Mouse (Mus musculus) stomach, embryonic 15.5 days (tissue): ENCODE results near the gene Vps8. TPM values are rescaled to one million over a fixed set of nuclear protein-coding genes. Genes with fewer than 3 reads are reported as not detected.

ENCODE experiments used
- ATAC-seq: fragments of 200-750 bp; cut with Nextera tagmentation; 2 replicates; pipeline ENCODE4 v1.8.0; 2017; ENCODE audit warnings: low read depth, moderate number of reproducible peaks, moderate TSS enrichment; ENCODE audit not compliant: insufficient read depth, low FRiP score
- H3K27ac ChIP-seq: fragments of 300-500 bp; sonication (generic); 2 replicates; pipeline ENCODE4 v1.5.1; 2015; ENCODE audit warnings: mild to moderate bottlenecking, inconsistent platforms
- H3K27me3 ChIP-seq: fragments of 300-500 bp; sonication (generic); replicated peaks from 2 replicates; pipeline ENCODE4 v1.6.1; 2015; ENCODE audit warnings: inconsistent platforms
- H3K36me3 ChIP-seq: fragments of 300-500 bp; sonication (generic); 2 replicates; pipeline ENCODE4 v1.6.1; 2015; ENCODE audit warnings: inconsistent platforms
- H3K4me1 ChIP-seq: fragments of 300-500 bp; sonication (generic); 2 replicates; pipeline ENCODE4 v1.6.1; 2015; ENCODE audit warnings: inconsistent platforms
- H3K4me2 ChIP-seq: fragments of 300-500 bp; sonication (generic); 2 replicates; pipeline ENCODE4 v1.6.1; 2015; ENCODE audit warnings: mild to moderate bottlenecking, inconsistent platforms
- H3K4me3 ChIP-seq: fragments of 300-500 bp; sonication (generic); replicated peaks from 2 replicates; pipeline ENCODE4 v1.5.1; 2015; ENCODE audit warnings: inconsistent platforms
- H3K9ac ChIP-seq: fragments of 300-500 bp; sonication (generic); 2 replicates; pipeline ENCODE4 v1.6.1; 2015; ENCODE audit warnings: inconsistent platforms
- H3K9me3 ChIP-seq: fragments of 300-500 bp; sonication (generic); 2 replicates; pipeline ENCODE4 v1.6.1; 2016; ENCODE audit warnings: inconsistent platforms
- WGBS: fragments of 180-500 bp; shearing (Covaris S2); methylation state at CpG from one replicate; pipeline ENCODE4 v1.1.7; 2015; 5-methylcytosine and 5-hydroxymethylcytosine counted together
- polyA plus RNA-seq: library from polyadenylated mRNA; unstranded; fragments of >200 nt; fragmentation: Nextera tagmentation; extraction: Ambion mirVana; gene quantifications from 2 replicates; pipeline ENCODE4 v1.2.1, GENCODE M21; 2015

Vps8 gene
- polyA plus RNA-seq, 1 experiment from 2014 or later, result 17.2 TPM

- Histone ChIP-seq H3K4me2 (no peak overlapping the region), H3K9ac (no peak overlapping the region), H3K4me1 (no peaks in the 10 kb centered on the region), H3K36me3 (no peaks in the 10 kb centered on the region), H3K4me3 (no peak overlapping the region), H3K27me3 (no peaks in the 10 kb centered on the region), H3K9me3 (no peaks in the 10 kb centered on the region), H3K27ac (no peak overlapping the region)
- 47% methylated on average over 4 of the region's 4 CpGs for WGBS
- ATAC-seq, result no peak
Observed at GRCm38 (mm10) chr16:21488413-21488812, 65.5 kb downstream of the Vps8 start.

DNA sequence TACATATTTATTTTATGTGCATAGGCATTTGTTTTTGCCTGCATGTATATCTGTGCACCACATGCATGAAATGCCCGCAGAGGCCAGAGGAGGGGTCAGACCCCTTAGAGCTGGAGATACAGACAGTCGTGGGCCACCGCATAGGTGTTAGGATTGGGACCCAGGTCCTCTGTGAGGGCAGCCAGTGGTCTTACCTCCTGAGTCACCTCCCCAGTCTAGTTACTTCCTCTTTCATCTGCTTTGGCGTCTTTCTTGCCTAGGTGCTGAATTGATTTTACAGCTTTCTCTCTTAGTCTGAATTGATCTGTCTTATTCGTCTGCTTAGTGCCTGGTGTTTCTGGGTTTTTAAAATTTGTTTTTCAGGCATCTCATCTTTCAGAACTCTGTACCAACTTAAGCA, 69.4 kb downstream of the Vps8 start:
- Histone ChIP-seq H3K4me3 (no peak overlapping the region), H3K4me1 (no peaks in the 10 kb centered on the region), H3K9ac (no peak overlapping the region), H3K9me3 (no peaks in the 10 kb centered on the region), H3K27me3 (no peaks in the 10 kb centered on the region), H3K27ac (no peak overlapping the region), H3K4me2 (no peak overlapping the region), H3K36me3 (no peaks in the 10 kb centered on the region)
- 75% methylated on average over 5 of the region's 5 CpGs for WGBS
- ATAC-seq, result no peak

GRCm38 (mm10) chr16:21492894-21493293, 70.0 kb downstream of the Vps8 start:
- no peak overlapping the region for H3K4me2 ChIP-seq
- H3K36me3 ChIP-seq, result no peaks in the 10 kb centered on the region
- no peaks in the 10 kb centered on the region for H3K9me3 ChIP-seq
- 70% methylated on average over 2 of the region's 2 CpGs for WGBS
- H3K27ac ChIP-seq, result no peak overlapping the region
- no peak for ATAC-seq
- H3K27me3 ChIP-seq, result no peaks in the 10 kb centered on the region
- H3K4me1 ChIP-seq, result no peaks in the 10 kb centered on the region
- no peak overlapping the region for H3K4me3 ChIP-seq
- H3K9ac ChIP-seq, result no peak overlapping the region

- no peak for ATAC-seq
- no peak overlapping the region for H3K27ac ChIP-seq
- no peak overlapping the region for H3K4me2 ChIP-seq
- no peaks in the 10 kb centered on the region for H3K27me3 ChIP-seq
- H3K4me1 ChIP-seq, result 0 out of 2 replicates have a peak, but pooled peaks cover 5% of the 10 kb centered on the region
- no peaks in the 10 kb centered on the region for H3K9me3 ChIP-seq
- no peaks in the 10 kb centered on the region for H3K36me3 ChIP-seq
- 91% methylated on average over 6 of the region's 6 CpGs for WGBS
- no peak overlapping the region for H3K9ac ChIP-seq
- no peak overlapping the region for H3K4me3 ChIP-seq
Observed at GRCm38 (mm10) chr16:21494681-21495080, 71.8 kb downstream of the Vps8 start.

DNA sequence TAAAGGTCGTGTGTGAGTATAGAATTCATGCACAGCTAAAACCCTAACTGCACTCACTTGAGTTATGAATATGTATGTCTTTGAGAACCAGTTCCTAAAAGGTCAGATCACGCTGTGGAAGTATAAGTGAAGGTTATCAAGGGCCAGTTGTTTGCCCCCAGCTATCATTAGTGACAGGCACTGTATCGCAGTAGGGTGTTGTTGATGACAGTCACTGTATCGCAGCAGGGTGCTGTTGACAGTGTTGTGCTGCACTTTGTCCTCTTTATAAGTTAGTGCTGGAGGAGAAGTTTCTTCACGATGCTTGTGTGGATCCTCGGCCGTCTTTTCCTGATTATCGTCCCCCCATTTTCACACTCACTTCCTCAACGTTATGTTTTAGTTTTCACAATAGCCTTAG, 73.9 kb downstream of the Vps8 start:
- H3K4me3 ChIP-seq, result no peak overlapping the region
- no peak overlapping the region for H3K9ac ChIP-seq
- no peak for ATAC-seq
- H3K27ac ChIP-seq, result no peak overlapping the region
- no peaks in the 10 kb centered on the region for H3K9me3 ChIP-seq
- no peak overlapping the region for H3K4me2 ChIP-seq
- H3K27me3 ChIP-seq, result no peaks in the 10 kb centered on the region
- no peaks in the 10 kb centered on the region for H3K36me3 ChIP-seq
- 85% methylated on average over 9 of the region's 9 CpGs for WGBS
- 0 out of 2 replicates have a peak, but pooled peaks cover 5% of the 10 kb centered on the region for H3K4me1 ChIP-seq

DNA sequence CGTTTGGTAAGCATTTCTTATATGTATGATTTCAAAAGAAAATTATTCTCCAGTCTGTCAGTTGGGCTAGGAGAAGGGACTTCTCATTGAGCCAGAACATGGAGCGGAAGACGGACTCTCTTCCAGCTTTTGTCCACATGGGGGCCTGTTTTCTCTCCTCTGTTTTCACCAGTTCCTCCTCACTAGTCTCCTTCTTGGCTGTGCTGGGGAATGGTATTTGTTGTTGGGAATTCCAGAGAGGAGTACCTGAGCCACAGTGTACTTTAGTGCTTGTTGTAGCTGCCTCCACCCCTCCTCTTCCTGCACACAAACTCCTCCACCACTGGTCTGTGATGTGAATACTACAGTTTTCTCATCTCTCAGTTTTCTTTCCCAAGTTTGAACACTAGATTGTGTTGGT, 74.7 kb downstream of the Vps8 start:
- 63% methylated on average over 3 of the region's 3 CpGs for WGBS

DNA sequence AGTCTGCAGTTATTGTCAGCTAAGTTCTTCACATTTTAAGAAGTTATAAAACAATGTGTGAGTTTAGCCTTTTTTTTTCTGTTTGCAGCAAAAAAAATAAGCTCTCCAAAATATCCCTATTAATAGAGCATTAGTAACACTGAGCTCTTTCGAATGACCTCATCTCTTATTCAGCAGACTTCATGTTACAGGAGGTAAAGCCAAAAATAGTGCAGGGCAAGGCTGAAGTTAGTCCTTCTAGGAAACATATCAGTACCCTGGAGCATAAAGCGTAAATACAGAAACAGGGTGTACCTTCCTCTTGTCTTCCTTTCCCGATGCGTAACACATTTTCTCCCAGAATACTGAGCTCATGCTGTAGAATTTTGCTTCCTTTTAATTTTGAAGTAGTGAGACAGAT, 76.1 kb downstream of the Vps8 start:
- ATAC-seq, result no peak
- peak overlapping the region; percentile 49; the same call in 1 of the 2 replicates for H3K27ac ChIP-seq

More for the DNA sequence above, 74.7 kb downstream of the Vps8 start:
- Histone ChIP-seq H3K9ac (no peak overlapping the region), H3K27ac (no peak overlapping the region), H3K4me1 (0 out of 2 replicates have a peak, but pooled peaks cover 5% of the 10 kb centered on the region), H3K9me3 (no peaks in the 10 kb centered on the region), H3K4me2 (no peak overlapping the region), H3K36me3 (no peaks in the 10 kb centered on the region), H3K4me3 (no peak overlapping the region), H3K27me3 (no peaks in the 10 kb centered on the region)
- no peak for ATAC-seq

DNA sequence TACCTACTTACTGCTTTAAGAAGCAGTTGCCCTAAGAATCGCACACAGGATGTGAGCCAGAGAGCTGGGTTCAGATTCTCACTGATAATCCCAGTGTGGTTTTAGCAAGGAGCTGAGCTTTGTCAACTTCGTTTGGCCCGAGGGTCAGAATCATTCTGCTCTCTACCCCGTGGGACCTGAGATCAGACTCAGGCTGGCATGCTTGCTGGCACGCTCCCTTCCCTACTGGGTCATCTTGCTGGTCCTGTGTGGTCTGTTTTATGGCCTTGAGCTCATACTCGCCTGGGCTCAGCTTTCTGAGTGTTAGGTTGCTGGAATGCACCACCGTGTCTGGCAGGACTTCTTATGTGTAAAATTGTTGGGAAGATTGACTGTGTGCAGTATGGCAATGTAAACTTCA, 76.7 kb downstream of the Vps8 start:
- Histone ChIP-seq H3K36me3 (no peaks in the 10 kb centered on the region), H3K9ac (no peak overlapping the region), H3K4me2 (no peak overlapping the region), H3K4me3 (no peak overlapping the region), H3K4me1 (0 out of 2 replicates have a peak, but pooled peaks cover 5% of the 10 kb centered on the region), H3K27ac (peak overlapping the region; percentile 49; the same call in 1 of the 2 replicates), H3K9me3 (no peaks in the 10 kb centered on the region), H3K27me3 (no peaks in the 10 kb centered on the region)
- WGBS, result 54% methylated on average over 7 of the region's 7 CpGs
- peak; percentile 14; the same call in 1 of the 2 replicates for ATAC-seq

More for the DNA sequence above, 76.1 kb downstream of the Vps8 start:
- Histone ChIP-seq H3K9ac (no peak overlapping the region), H3K4me1 (0 out of 2 replicates have a peak, but pooled peaks cover 5% of the 10 kb centered on the region), H3K36me3 (no peaks in the 10 kb centered on the region), H3K4me2 (no peak overlapping the region), H3K9me3 (no peaks in the 10 kb centered on the region), H3K27me3 (no peaks in the 10 kb centered on the region), H3K4me3 (no peak overlapping the region)
- whole genome bisulfite sequencing, result 74% methylated on average over 4 of the region's 4 CpGs

DNA sequence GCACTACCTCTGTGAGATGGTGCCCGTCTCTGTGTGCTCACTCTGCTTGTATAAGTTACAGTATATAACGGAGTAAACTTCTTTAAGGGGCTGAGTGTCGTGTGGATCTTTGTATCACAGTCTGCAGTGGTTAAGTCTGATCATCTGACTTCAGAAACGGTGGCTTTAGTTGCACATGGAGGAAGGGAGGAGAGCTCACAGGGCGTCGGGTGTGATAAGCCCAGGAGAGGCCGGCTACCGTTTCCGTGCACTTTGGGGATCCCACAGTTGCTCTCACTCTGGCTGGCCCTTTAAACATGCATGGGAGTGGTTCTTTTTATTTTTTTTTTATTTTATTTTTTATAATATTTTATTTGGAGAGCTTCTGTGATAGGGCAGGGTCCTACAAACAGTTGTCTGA, 95.9 kb downstream of the Vps8 start:
- WGBS, result 69% methylated on average over 9 of the region's 9 CpGs
- Histone ChIP-seq H3K4me1 (no peaks in the 10 kb centered on the region), H3K9me3 (no peaks in the 10 kb centered on the region), H3K27me3 (no peaks in the 10 kb centered on the region), H3K4me3 (no peak overlapping the region), H3K27ac (no peak overlapping the region), H3K4me2 (no peak overlapping the region), H3K36me3 (no peaks in the 10 kb centered on the region), H3K9ac (no peak overlapping the region)
- peak; percentile 56; the same call in 1 of the 2 replicates for ATAC-seq

DNA sequence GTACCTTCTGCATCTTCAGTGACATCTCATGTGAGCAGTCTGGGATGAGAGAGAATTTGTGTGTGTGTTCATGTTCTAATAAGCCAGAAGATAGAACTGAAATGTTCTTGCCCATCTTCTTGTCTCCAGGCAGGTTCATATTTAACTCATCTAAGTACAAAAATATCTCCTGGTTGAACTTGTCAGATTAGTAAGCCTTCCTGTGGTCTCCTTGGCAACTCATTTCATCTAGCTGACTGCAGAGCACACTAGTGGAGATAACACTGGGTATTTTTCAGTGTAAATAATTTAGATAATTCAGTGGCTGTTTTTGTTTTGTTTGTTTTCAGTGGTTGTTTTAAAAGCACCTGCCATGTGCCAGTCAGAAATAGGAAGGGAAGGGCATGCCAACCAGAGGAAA, 96.9 kb downstream of the Vps8 start:
- H3K9ac ChIP-seq, result no peak overlapping the region

GRCm38 (mm10) chr16:21523738-21524137, 100.8 kb downstream of the Vps8 start:
- H3K9me3 ChIP-seq, result no peaks in the 10 kb centered on the region
- ATAC-seq, result no peak
- H3K27me3 ChIP-seq, result no peaks in the 10 kb centered on the region
- H3K9ac ChIP-seq, result no peak overlapping the region
- H3K27ac ChIP-seq, result no peak overlapping the region
- H3K4me1 ChIP-seq, result no peaks in the 10 kb centered on the region
- H3K4me3 ChIP-seq, result no peak overlapping the region
- no peaks in the 10 kb centered on the region for H3K36me3 ChIP-seq
- whole genome bisulfite sequencing, result 77% methylated on average over 4 of the region's 4 CpGs
- no peak overlapping the region for H3K4me2 ChIP-seq

More for the DNA sequence above, 96.9 kb downstream of the Vps8 start:
- no peaks in the 10 kb centered on the region for H3K9me3 ChIP-seq
- H3K36me3 ChIP-seq, result no peaks in the 10 kb centered on the region
- no peaks in the 10 kb centered on the region for H3K4me1 ChIP-seq
- ATAC-seq, result no peak
- no peak overlapping the region for H3K4me3 ChIP-seq
- H3K27me3 ChIP-seq, result no peaks in the 10 kb centered on the region
- H3K4me2 ChIP-seq, result no peak overlapping the region
- no peak overlapping the region for H3K27ac ChIP-seq

DNA sequence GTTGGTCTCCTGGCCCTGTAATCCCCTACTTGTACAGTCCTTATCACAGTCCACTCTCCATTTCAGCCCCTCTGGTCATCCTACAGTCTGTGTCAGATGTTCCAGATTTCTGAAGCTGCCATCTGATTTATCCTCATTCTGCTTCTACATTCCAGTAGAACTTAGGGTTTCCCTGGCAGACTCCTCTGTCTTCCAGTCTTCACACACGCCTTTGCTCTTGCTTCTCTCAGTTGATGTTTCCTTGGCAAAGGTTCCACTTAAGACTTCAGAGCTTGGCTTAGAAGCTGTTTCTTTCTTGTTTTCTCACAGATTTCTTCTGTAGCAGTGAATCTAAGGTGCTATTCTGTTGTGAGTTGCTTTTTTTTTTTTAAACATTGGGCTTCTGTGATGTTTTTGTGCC, 102.5 kb downstream of the Vps8 start:
- H3K36me3 ChIP-seq, result no peaks in the 10 kb centered on the region
- no peak overlapping the region for H3K4me3 ChIP-seq
- H3K27ac ChIP-seq, result no peak overlapping the region
- WGBS, result 85% methylated on average over 1 of the region's 1 CpGs
- no peaks in the 10 kb centered on the region for H3K9me3 ChIP-seq
- H3K4me1 ChIP-seq, result no peaks in the 10 kb centered on the region
- no peak for ATAC-seq
- no peaks in the 10 kb centered on the region for H3K27me3 ChIP-seq
- H3K4me2 ChIP-seq, result no peak overlapping the region
- no peak overlapping the region for H3K9ac ChIP-seq
